In the genomic region with DNA sequence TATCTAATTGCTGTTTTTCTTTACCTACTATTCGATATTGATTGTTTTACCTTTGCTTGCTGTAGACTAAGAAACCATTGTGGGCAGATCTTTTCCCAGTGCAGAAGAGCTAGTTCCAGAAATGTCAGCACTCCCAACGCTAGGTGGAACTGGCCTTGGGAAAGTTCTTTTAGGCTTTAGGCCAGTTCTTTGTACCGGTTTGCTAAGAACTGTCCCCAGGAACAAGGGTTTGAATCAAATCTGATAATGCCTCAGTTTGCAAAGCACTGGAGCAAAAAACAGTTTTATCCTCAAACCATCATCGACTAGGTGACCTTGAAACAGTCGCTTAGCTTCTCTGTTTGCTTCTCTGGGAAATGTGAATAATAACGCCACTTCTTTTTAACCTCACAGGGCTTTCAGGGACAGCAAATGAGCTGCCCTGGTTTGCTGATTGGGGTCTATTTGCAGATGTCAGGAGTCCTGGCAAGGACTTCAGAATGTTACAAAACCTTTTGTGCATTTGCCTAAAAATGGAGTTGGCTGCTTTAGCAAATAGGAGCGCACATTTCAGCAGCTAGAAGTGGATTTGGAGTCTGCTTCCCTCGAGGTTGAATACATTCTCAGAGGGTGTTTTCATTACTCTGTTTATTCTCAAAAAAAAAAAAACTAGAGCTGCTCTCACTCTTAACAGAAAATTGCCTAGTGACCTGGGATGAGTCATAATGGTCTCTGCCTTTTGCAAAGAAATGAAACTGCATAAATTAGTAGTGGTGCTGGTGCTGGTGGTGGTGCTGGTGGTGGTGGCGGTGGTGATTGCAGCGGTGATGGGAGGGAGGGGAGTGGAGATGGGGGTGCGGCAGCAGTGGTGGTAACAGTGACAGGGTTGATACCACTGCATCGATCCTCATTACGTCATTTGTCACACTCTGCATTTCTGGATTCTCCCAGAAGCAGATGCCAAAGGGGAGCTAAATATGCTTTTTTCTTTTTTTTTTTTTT, we compare ENCODE assay signal across 14 mouse cellular contexts. TPM values are rescaled to one million over a fixed set of nuclear protein-coding genes. Genes with fewer than 3 reads are reported as not detected.
DNase-seq lines count a peak whose midpoint lies in the region; ATAC-seq and TF ChIP-seq lines count a peak whose summit lies in the region.
"Had no signal": no experiment of that assay in that cellular context is flagged by ENCODE, and none has a peak within 500 bp of the region (broad histone marks: within the 10 kb centered on the region; RNA-seq: fewer than 3 reads in every experiment).

No protein-coding gene starts in this region.

- DNase-seq in CD4-positive, CD25-positive, alpha-beta regulatory T cell, adult 2 months (ENCODE audit: low read depth, low spot score), result peak; percentile 10
- peak; percentile 12 for DNase-seq in right cerebral cortex, adult 18-20 months
- DNase-seq in right cerebral cortex, postnatal 10 days (ENCODE audit: low spot score in 2 of 2), result no peak
- DNase-seq in induced T-regulatory cell, adult 2 months (ENCODE audit: low read depth), result peak; percentile 4
- no peak for DNase-seq in thymus, adult 2 months
- DNase-seq in retina, embryonic 14.5 days (ENCODE audit: low spot score), result no peak
- DNase-seq in urinary bladder, postnatal 25 days (ENCODE audit: low spot score), result no peak
- DNase-seq: gastrocnemius, postnatal 14 days; kidney, adult 11 months; spleen, adult 18-20 months had no signal

- no peak for TF ChIP-seq POLR2A in thymus, adult 2 months (IDR thresholded peaks at IDR 0.05; ENCODE audit: control insufficient read depth, extremely low read depth, insufficient read depth, low read length, poor library complexity)

- no peak for ATAC-seq in CD4-positive, CD25-positive, alpha-beta regulatory T cell, adult 4 months

- no peak overlapping the region for H3K27ac ChIP-seq in thymus, adult 2 months (ENCODE audit: control insufficient read depth, insufficient read depth, low read length)
- H3K27ac ChIP-seq: heart, embryonic 15.5 days had no signal

- no peaks in the 10 kb centered on the region for H3K36me3 ChIP-seq in thymus, adult 2 months (ENCODE audit: control insufficient read depth, insufficient read depth, low read length)
- H3K36me3 ChIP-seq: heart, embryonic 15.5 days had no signal

- 90% methylated on average over 13 of the region's 13 CpGs for WGBS in thymus, adult 2 months

- no peaks in the 10 kb centered on the region for H3K4me1 ChIP-seq in thymus, adult 2 months (replicated peaks; ENCODE audit: control insufficient read depth, insufficient read depth, low read length)
- H3K4me1 ChIP-seq: heart, embryonic 15.5 days; megakaryocyte, embryonic 14.5 days had no signal

- H3K27me3 ChIP-seq in thymus, adult 2 months (ENCODE audit: control insufficient read depth, insufficient read depth, low read length), result no peaks in the 10 kb centered on the region
- H3K27me3 ChIP-seq: heart, embryonic 15.5 days; megakaryocyte, embryonic 14.5 days had no signal

- H3K4me3 ChIP-seq in thymus, adult 2 months (ENCODE audit: control insufficient read depth, insufficient read depth, low read length), result no peak overlapping the region
- H3K4me3 ChIP-seq: heart, embryonic 15.5 days; megakaryocyte, embryonic 14.5 days had no signal

- TF ChIP-seq CTCF in thymus, adult 2 months (IDR thresholded peaks at IDR 0.05; ENCODE audit: borderline replicate concordance, control insufficient read depth, extremely low read depth, insufficient read depth, low read length, poor library complexity), result no peak

RNA-seq across cellular contexts. Expression of a gene that starts 53.5 kb away (rescaled TPM):
- polyA plus RNA-seq in CD4-positive, CD25-positive, alpha-beta regulatory T cell, adult 4 months (2017; shearing (Covaris generic)), result under 1 TPM in 1 of 2 experiments, not detected in 1; 0.23 TPM
- 0.04 and 0.12 TPM in 2 replicates for polyA plus RNA-seq in thymus, adult 2 months (2012; rRNA removed)
- polyA plus RNA-seq: liver, embryonic 16.5 days had no signal

Comparison
In these comparisons a context has a peak if more than half of its experiments do, and no peak if none do; other contexts are left out.
1. DNase-seq: peak in CD4-positive, CD25-positive, alpha-beta regulatory T cell, adult 2 months (single experiment), right cerebral cortex, adult 18-20 months (single experiment) and induced T-regulatory cell, adult 2 months (single experiment); none in right cerebral cortex, postnatal 10 days (0 of 2), thymus, adult 2 months (single experiment), retina, embryonic 14.5 days (single experiment) and urinary bladder, postnatal 25 days (single experiment).